Mouse (Mus musculus): ENCODE measurements at regions not wholly inside any gene's neighbourhood (a gene's known extent, or its start where the extent isn't known, plus 50 kb on each side); places are given as distances from the start of the nearest gene placed in this dataset.

- TF ChIP-seq CTCF (IDR thresholded peaks at IDR 0.05) (no peak), POLR2A (IDR thresholded peaks at IDR 0.05; ENCODE audit: insufficient read depth, low read depth, low read length) (no peak), EP300 (IDR thresholded peaks at IDR 0.05; ENCODE audit: insufficient read depth, low read depth, low read length) (no peak)
Observed at GRCm38 (mm10) chr6:116906426-116907172, 189.9 kb upstream of the Tmem72 start.

Measured in heart, adult 2 months (tissue).